Mouse (Mus musculus) cerebellum, adult 2 months (tissue): ENCODE results near the gene 1700016D06Rik.

Experiments used
- CTCF ChIP-seq: fragments of 200-500 bp; IDR thresholded peaks from 2 replicates; pipeline ENCODE4 v1.5.1; 2011; ENCODE audit warnings: low read depth, mild to moderate bottlenecking, control low read depth, low read length, moderate library complexity, borderline replicate concordance; ENCODE audit not compliant: insufficient read depth
- POLR2A ChIP-seq: fragments of 200-500 bp; IDR thresholded peaks from 2 replicates; pipeline ENCODE4 v1.6.1; 2011; ENCODE audit warnings: low read length, control low read depth, borderline replicate concordance; ENCODE audit not compliant: insufficient read depth

DNA sequence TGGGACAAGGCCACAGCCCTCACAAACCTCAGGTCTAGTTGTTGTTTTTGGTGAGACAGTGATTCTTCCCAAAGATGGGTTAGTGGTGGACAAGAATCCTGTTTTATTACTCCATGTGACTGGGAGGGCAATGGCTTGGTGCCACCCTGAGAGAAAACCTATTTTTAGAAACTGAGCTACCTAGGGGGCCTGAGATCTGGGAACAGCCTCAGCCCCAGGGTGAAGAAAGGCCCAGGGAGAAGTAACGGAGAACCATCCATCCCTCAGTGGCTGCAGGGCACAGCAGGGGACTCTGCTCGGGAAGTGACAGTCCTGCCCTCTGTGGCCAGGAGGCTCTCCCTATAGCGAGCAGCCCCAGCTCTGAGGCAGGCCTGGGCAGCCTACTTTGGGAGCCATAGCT lies 6.8 kb upstream of the 1700016D06Rik start:
- TF ChIP-seq CTCF (no peak), POLR2A (no peak)
